Mouse (Mus musculus): Measurements from ENCODE around the gene Cenpq.

- TF ChIP-seq CTCF (IDR thresholded peaks at IDR 0.05; ENCODE audit: low read depth, low read length) (no peak), GATA1 (IDR thresholded peaks at IDR 0.05; ENCODE audit: borderline replicate concordance, low read length) (no peak)
Measured at GRCm38 (mm10) chr17:40873582-40874011, 61.2 kb downstream of the Cenpq start.

Data from G1E (cell line).